10 mouse cellular contexts compared by ENCODE assay signal in genomic region chr7:83474986-83475385, GRCm38 (mm10).
DNase-seq lines count a peak whose midpoint lies in the region; ATAC-seq and TF ChIP-seq lines count a peak whose summit lies in the region.
"Had no signal": no experiment of that assay in that cellular context is flagged by ENCODE, and none has a peak within 500 bp of the region (broad histone marks: within the 10 kb centered on the region; RNA-seq: fewer than 3 reads in every experiment).

No protein-coding gene starts in this region.

- no peak overlapping the region for H3K9ac ChIP-seq in forebrain, embryonic 15.5 days (replicated peaks)
- no peak overlapping the region for H3K9ac ChIP-seq in forebrain, embryonic 14.5 days (ENCODE audit: low read length)
- no peak overlapping the region for H3K9ac ChIP-seq in hindbrain, postnatal 0 days (replicated peaks; ENCODE audit: low read length)
- no peak overlapping the region for H3K9ac ChIP-seq in hindbrain, embryonic 16.5 days (ENCODE audit: low read depth, low read length)
- H3K9ac ChIP-seq in embryonic facial prominence, embryonic 12.5 days = no peak overlapping the region
- H3K9ac ChIP-seq in limb, embryonic 12.5 days (replicated peaks) = no peak overlapping the region
- H3K9ac ChIP-seq: hindbrain, embryonic 14.5 days had no signal

- no peak for ATAC-seq in forebrain, embryonic 15.5 days (replicated peaks)
- no peak for ATAC-seq in forebrain, embryonic 14.5 days
- no peak for ATAC-seq in hindbrain, postnatal 0 days
- ATAC-seq in hindbrain, embryonic 16.5 days = no peak
- no peak for ATAC-seq in embryonic facial prominence, embryonic 12.5 days (ENCODE audit: insufficient number of reproducible peaks, insufficient read depth, low FRiP score, low TSS enrichment)
- ATAC-seq in limb, embryonic 12.5 days (ENCODE audit: insufficient number of reproducible peaks, insufficient read depth, low FRiP score, low TSS enrichment, low read depth) = no peak
- ATAC-seq: midbrain, embryonic 16.5 days had no signal

- H3K27ac ChIP-seq in forebrain, embryonic 15.5 days (replicated peaks) = peak overlapping the region; percentile 68
- no peak overlapping the region for H3K27ac ChIP-seq in forebrain, embryonic 14.5 days (ENCODE audit: low read depth, low read length)
- H3K27ac ChIP-seq in hindbrain, postnatal 0 days = peak overlapping the region; percentile 45; the same call in 1 of the 2 replicates
- no peak overlapping the region for H3K27ac ChIP-seq in hindbrain, embryonic 16.5 days (ENCODE audit: low read depth, low read length)
- peak overlapping the region; percentile 91 for H3K27ac ChIP-seq in embryonic facial prominence, embryonic 12.5 days
- H3K27ac ChIP-seq in limb, embryonic 12.5 days = peak overlapping the region; percentile 95
- H3K27ac ChIP-seq: hindbrain, embryonic 14.5 days had no signal

- peaks cover 31% of the 10 kb centered on the region for H3K4me1 ChIP-seq in forebrain, embryonic 15.5 days
- H3K4me1 ChIP-seq in forebrain, embryonic 14.5 days (ENCODE audit: control insufficient read depth, insufficient read depth, low read length) = peaks cover 19% of the 10 kb centered on the region
- H3K4me1 ChIP-seq in hindbrain, postnatal 0 days (ENCODE audit: insufficient read depth, low read length) = peaks cover 10% of the 10 kb centered on the region
- H3K4me1 ChIP-seq in hindbrain, embryonic 16.5 days (ENCODE audit: control insufficient read depth, insufficient read depth, low read depth, low read length) = peaks cover 12% of the 10 kb centered on the region
- H3K4me1 ChIP-seq in embryonic facial prominence, embryonic 12.5 days = peaks cover 31% of the 10 kb centered on the region
- peaks cover 49% of the 10 kb centered on the region for H3K4me1 ChIP-seq in limb, embryonic 12.5 days (replicated peaks)

- DNase-seq in forebrain, embryonic 14.5 days (ENCODE audit: low spot score) = no peak
- peak; percentile 15 for DNase-seq in hindbrain, postnatal 0 days (ENCODE audit: low spot score)
- no peak for DNase-seq in right cerebral cortex, postnatal 4 days
- DNase-seq in gastrocnemius, postnatal 10 days = no peak

- H3K36me3 ChIP-seq in forebrain, embryonic 15.5 days = no peaks in the 10 kb centered on the region
- H3K36me3 ChIP-seq in forebrain, embryonic 14.5 days (ENCODE audit: control insufficient read depth, insufficient read depth, low read length) = no peaks in the 10 kb centered on the region
- H3K36me3 ChIP-seq in hindbrain, postnatal 0 days (ENCODE audit: insufficient read depth, low read length) = no peaks in the 10 kb centered on the region
- H3K36me3 ChIP-seq in hindbrain, embryonic 16.5 days (ENCODE audit: control insufficient read depth, insufficient read depth, low read length) = no peaks in the 10 kb centered on the region
- no peaks in the 10 kb centered on the region for H3K36me3 ChIP-seq in embryonic facial prominence, embryonic 12.5 days
- H3K36me3 ChIP-seq in limb, embryonic 12.5 days = no peaks in the 10 kb centered on the region

- no peak overlapping the region for H3K4me3 ChIP-seq in forebrain, embryonic 15.5 days
- H3K4me3 ChIP-seq in forebrain, embryonic 14.5 days (ENCODE audit: low read depth, low read length) = no peak overlapping the region
- no peak overlapping the region for H3K4me3 ChIP-seq in hindbrain, postnatal 0 days (ENCODE audit: low read length)
- H3K4me3 ChIP-seq in hindbrain, embryonic 16.5 days (ENCODE audit: low read length) = no peak overlapping the region
- no peak overlapping the region for H3K4me3 ChIP-seq in embryonic facial prominence, embryonic 12.5 days
- no peak overlapping the region for H3K4me3 ChIP-seq in limb, embryonic 12.5 days (replicated peaks)

- TF ChIP-seq CTCF in hindbrain, postnatal 0 days (IDR thresholded peaks at IDR 0.05; ENCODE audit: low read depth) = no peak

- H3K4me2 ChIP-seq in forebrain, embryonic 15.5 days (replicated peaks) = no peak overlapping the region
- H3K4me2 ChIP-seq in forebrain, embryonic 14.5 days (ENCODE audit: low read length) = no peak overlapping the region
- no peak overlapping the region for H3K4me2 ChIP-seq in hindbrain, postnatal 0 days (ENCODE audit: low read depth, low read length)
- no peak overlapping the region for H3K4me2 ChIP-seq in hindbrain, embryonic 16.5 days (ENCODE audit: low read length)
- H3K4me2 ChIP-seq in embryonic facial prominence, embryonic 12.5 days (replicated peaks) = no peak overlapping the region
- H3K4me2 ChIP-seq in limb, embryonic 12.5 days = peak overlapping the region; percentile 22
- H3K4me2 ChIP-seq: hindbrain, embryonic 14.5 days had no signal

- no peaks in the 10 kb centered on the region for H3K27me3 ChIP-seq in forebrain, embryonic 15.5 days
- no peaks in the 10 kb centered on the region for H3K27me3 ChIP-seq in forebrain, embryonic 14.5 days (replicated peaks; ENCODE audit: control insufficient read depth, insufficient read depth, low read length)
- H3K27me3 ChIP-seq in hindbrain, postnatal 0 days (ENCODE audit: insufficient read depth, low read length) = no peaks in the 10 kb centered on the region
- H3K27me3 ChIP-seq in hindbrain, embryonic 16.5 days (replicated peaks; ENCODE audit: control insufficient read depth, insufficient read depth, low read length) = no peaks in the 10 kb centered on the region
- H3K27me3 ChIP-seq in embryonic facial prominence, embryonic 12.5 days = no peaks in the 10 kb centered on the region
- H3K27me3 ChIP-seq in limb, embryonic 12.5 days = no peaks in the 10 kb centered on the region

- 68% methylated on average over 3 of the region's 3 CpGs for WGBS in forebrain, embryonic 15.5 days
- 90% methylated on average over 3 of the region's 3 CpGs for WGBS in forebrain, embryonic 14.5 days
- WGBS in hindbrain, postnatal 0 days = 57% methylated on average over 3 of the region's 3 CpGs
- 57% methylated on average over 3 of the region's 3 CpGs for WGBS in hindbrain, embryonic 16.5 days
- 61% methylated on average over 3 of the region's 3 CpGs for WGBS in embryonic facial prominence, embryonic 12.5 days
- WGBS in limb, embryonic 12.5 days = 64% methylated on average over 3 of the region's 3 CpGs

- no peaks in the 10 kb centered on the region for H3K9me3 ChIP-seq in forebrain, embryonic 15.5 days
- no peaks in the 10 kb centered on the region for H3K9me3 ChIP-seq in forebrain, embryonic 14.5 days (replicated peaks; ENCODE audit: control insufficient read depth, low read length)
- no peaks in the 10 kb centered on the region for H3K9me3 ChIP-seq in hindbrain, postnatal 0 days (ENCODE audit: low read length)
- no peaks in the 10 kb centered on the region for H3K9me3 ChIP-seq in hindbrain, embryonic 16.5 days (ENCODE audit: control insufficient read depth, low read length)
- H3K9me3 ChIP-seq in embryonic facial prominence, embryonic 12.5 days = no peaks in the 10 kb centered on the region
- no peaks in the 10 kb centered on the region for H3K9me3 ChIP-seq in limb, embryonic 12.5 days

Comparison
In these comparisons a context has a peak if more than half of its experiments do, and no peak if none do; other contexts are left out.
1. H3K27ac ChIP-seq: peak in forebrain, embryonic 15.5 days (single experiment), hindbrain, postnatal 0 days (single experiment), embryonic facial prominence, embryonic 12.5 days (single experiment) and limb, embryonic 12.5 days (single experiment); none in forebrain, embryonic 14.5 days (single experiment) and hindbrain, embryonic 16.5 days (single experiment).